Comparison of ENCODE assay signal across 24 mouse cellular contexts in genomic region chr3:92905182-92905581, GRCm38 (mm10). TPM values are rescaled to one million over a fixed set of nuclear protein-coding genes. Genes with fewer than 3 reads are reported as not detected.
"Had no signal": no experiment of that assay in that cellular context is flagged by ENCODE, and none has a peak within 500 bp of the region (broad histone marks: within the 10 kb centered on the region; RNA-seq: fewer than 3 reads in every experiment).

No protein-coding gene starts in this region.

- H3K27ac ChIP-seq: neural tube, embryonic 15.5 days; stomach, embryonic 15.5 days; stomach, postnatal 0 days had no signal

- H3K9me3 ChIP-seq: neural tube, embryonic 15.5 days; stomach, embryonic 15.5 days had no signal

- H3K9ac ChIP-seq: neural tube, embryonic 15.5 days; stomach, embryonic 15.5 days had no signal

- H3K4me3 ChIP-seq: neural tube, embryonic 15.5 days; stomach, embryonic 15.5 days had no signal

- H3K27me3 ChIP-seq: neural tube, embryonic 15.5 days; stomach, embryonic 15.5 days had no signal

- DNase-seq: retina, postnatal 1 day; right cerebral cortex, adult 18-20 months; right cerebral cortex, postnatal 14 days; right cerebral cortex, postnatal 25 days; right cerebral cortex, postnatal 4 days; spleen, adult 18-20 months; thymus, adult 18-20 months; thymus, adult 2 months; thymus, postnatal 14 days; thymus, postnatal 25 days; thymus, postnatal 36 days; thymus, postnatal 4 days had no signal

- H3K4me2 ChIP-seq: neural tube, embryonic 15.5 days; stomach, embryonic 15.5 days had no signal

- H3K4me1 ChIP-seq: neural tube, embryonic 15.5 days; stomach, embryonic 15.5 days had no signal

- H3K36me3 ChIP-seq: neural tube, embryonic 15.5 days; stomach, embryonic 15.5 days had no signal

RNA-seq across cellular contexts. Expression of gene Lce3a, which starts 20.8 kb away (rescaled TPM):
- total RNA-seq: neutrophil, adult 5-6 weeks had no signal
- polyA plus RNA-seq: neural tube, embryonic 14.5 days; neural tube, embryonic 15.5 days; small intestine, adult 2 months; spleen, adult 2 months; stomach, embryonic 14.5 days; testis, adult 2 months; thymus, adult 2 months; thymus, postnatal 0 days; urinary bladder, adult 2 months had no signal

RNA-seq across cellular contexts. Expression of gene Lce3b, which starts 27.6 kb away (rescaled TPM):
- total RNA-seq: neutrophil, adult 5-6 weeks had no signal
- polyA plus RNA-seq: neural tube, embryonic 14.5 days; neural tube, embryonic 15.5 days; small intestine, adult 2 months; spleen, adult 2 months; stomach, embryonic 14.5 days; stomach, embryonic 15.5 days; testis, adult 2 months; urinary bladder, adult 2 months had no signal

RNA-seq across cellular contexts. Expression of gene 2310050C09Rik, which starts 35.2 kb away (rescaled TPM):
- total RNA-seq: neutrophil, adult 5-6 weeks had no signal
- polyA plus RNA-seq: neural tube, embryonic 14.5 days; neural tube, embryonic 15.5 days; small intestine, adult 2 months; spleen, adult 2 months; stomach, embryonic 14.5 days; stomach, embryonic 15.5 days; stomach, embryonic 16.5 days; testis, adult 2 months; thymus, postnatal 0 days; urinary bladder, adult 2 months had no signal

RNA-seq across cellular contexts. Expression of gene Lce3c, which starts 39.1 kb away (rescaled TPM):
- total RNA-seq: neutrophil, adult 5-6 weeks had no signal
- polyA plus RNA-seq: neural tube, embryonic 14.5 days; neural tube, embryonic 15.5 days; small intestine, adult 2 months; spleen, adult 2 months; stomach, embryonic 14.5 days; stomach, embryonic 15.5 days; testis, adult 2 months; urinary bladder, adult 2 months had no signal

RNA-seq across cellular contexts. Expression of gene Lce3d, which starts 52.0 kb away (rescaled TPM):
- total RNA-seq: neutrophil, adult 5-6 weeks had no signal
- polyA plus RNA-seq: neural tube, embryonic 14.5 days; neural tube, embryonic 15.5 days; small intestine, adult 2 months; spleen, adult 2 months; stomach, embryonic 14.5 days; stomach, embryonic 15.5 days; stomach, embryonic 16.5 days; testis, adult 2 months; thymus, adult 2 months; urinary bladder, adult 2 months had no signal
